Mouse (Mus musculus) Patski (cell line): ENCODE results near the gene Rccd1. TPM values are rescaled to one million over a fixed set of nuclear protein-coding genes. Genes with fewer than 3 reads are reported as not detected.
A peak's percentile ranks its signal among the peaks of the same experiment; 100 is the strongest.

ENCODE experiments used
- ATAC-seq: fragments of 100-300 bp; one replicate; pipeline ENCODE4 v1.8.0; 2021
- CTCF ChIA-PET: fragments of 350-600 bp; sonication (Branson Sonifier 250); formaldehyde crosslinking; loops from one replicate; lab custom pipeline; 2022; ENCODE audit warnings: inconsistent platforms; lab: Charles Lee
- POLR2A ChIA-PET: fragments of 350-600 bp; sonication (Branson Sonifier 250); formaldehyde crosslinking; loops from one replicate; lab custom pipeline; 2022; ENCODE audit warnings: antibody characterized with exemption, inconsistent platforms; lab: Charles Lee
- DNase-seq: peaks from one replicate; pipeline ENCODE4 v3.0.0-alpha.2; 2011; ENCODE audit warnings: low read depth, low spot score
- H3K27me3 ChIP-seq: fragments of 371-371 bp; one replicate; pipeline ENCODE4 v1.5.1; 2021
- CTCF ChIP-seq: fragments of 100-300 bp; IDR thresholded peaks from one replicate; pipeline ENCODE4 v1.5.1; 2021
- in situ Hi-C: fragments of 300-500 bp; cut with MboI; formaldehyde crosslinking; loops from 3 replicates; pipeline ENCODE4 v1.11.1; 2018; ENCODE audit warnings: low pct_unique_long_range_greater_than_20kb, mixed read lengths
- polyA plus RNA-seq: library from polyadenylated mRNA; unstranded; gene quantifications from one replicate; pipeline ENCODE4 v1.2.3, GENCODE M21; 2021

Gene Rccd1
- polyA plus RNA-seq, 1 experiment from 2014 or later: 11.5 TPM

- DNase-seq: no peak
- ChIA-PET POLR2A (interaction anchor here (0.6 to 2.0 kb wide), 2 partner anchors 9 to 11 kb away, joined by 3 to 5 read pairs; partner anchors contain the start of gene Ngrn), CTCF (interaction anchor here (0.7 to 1.9 kb wide), 3 partner anchors 19 to 136 kb away, joined by 3 to 5 read pairs (median 4); no protein-coding TSS in a partner anchor)
- in situ Hi-C loops: no loop called here
- no peaks in the 10 kb centered on the region for H3K27me3 ChIP-seq
- ATAC-seq: peak; percentile 44
- TF ChIP-seq CTCF: no peak
These were observed 54.5 kb downstream of the Rccd1 start for GRCm38 (mm10) chr7:80269751-80270255.

GRCm38 (mm10) chr7:80268897-80269750, 55.1 kb downstream of the Rccd1 start, which contains the start of gene Vps33b:
TSS of gene Vps33b (plus strand) at chr7:80269649.
- TF ChIP-seq CTCF: no peak
- CTCF ChIA-PET: interaction anchor here (0.7 to 1.9 kb wide), 5 partner anchors 14 to 135 kb away, joined by 3 to 5 read pairs (median 3); partner anchors contain the start of gene Ttll13
- ATAC-seq: peak; percentile 76
- POLR2A ChIA-PET: interaction anchor here (0.7 to 2.0 kb wide), 2 partner anchors 10 to 107 kb away, joined by 5 read pairs; no protein-coding TSS in a partner anchor
- no peaks in the 10 kb centered on the region for H3K27me3 ChIP-seq
- DNase-seq: peak; percentile 69
- in situ Hi-C loops: no loop called here

- CTCF ChIA-PET: no interaction called here
- no peak for TF ChIP-seq CTCF
- no peaks in the 10 kb centered on the region for H3K27me3 ChIP-seq
- in situ Hi-C loops: no loop called here
- ATAC-seq (no peak), DNase-seq (no peak)
- POLR2A ChIA-PET: no interaction called here
These were observed 56.5 kb downstream of the Rccd1 start for GRCm38 (mm10) chr7:80267764-80268163.

GRCm38 (mm10) chr7:80264606-80265005, 59.6 kb downstream of the Rccd1 start:
- ChIA-PET POLR2A (no interaction called here), CTCF (no interaction called here)
- H3K27me3 ChIP-seq: no peaks in the 10 kb centered on the region
- ATAC-seq: no peak
- DNase-seq: no peak
- no peak for TF ChIP-seq CTCF
- in situ Hi-C loops: no loop called here

- H3K27me3 ChIP-seq: no peaks in the 10 kb centered on the region
- ATAC-seq (peak; percentile 17), DNase-seq (no peak)
- ChIA-PET CTCF (interaction anchor here (1.0 to 1.5 kb wide), 5 partner anchors 15 to 145 kb away, joined by 3 to 7 read pairs (median 3); partner anchors contain the start of gene Ttll13), POLR2A (interaction anchor here (0.7 to 1.5 kb wide), 6 partner anchors 9 to 63 kb away, joined by 3 read pairs; no protein-coding TSS in a partner anchor)
- in situ Hi-C loops: no loop called here
- no peak for TF ChIP-seq CTCF
These were observed 62.8 kb downstream of the Rccd1 start for GRCm38 (mm10) chr7:80261372-80261990.

GRCm38 (mm10) chr7:80260625-80261371, 63.5 kb downstream of the Rccd1 start, which contains the start of gene Ngrn:
TSS of gene Ngrn (plus strand) at chr7:80261215.
- DNase-seq: no peak
- TF ChIP-seq CTCF: no peak
- in situ Hi-C loops: no loop called here
- no peaks in the 10 kb centered on the region for H3K27me3 ChIP-seq
- ChIA-PET CTCF (interaction anchor here (1.0 to 1.5 kb wide), 5 partner anchors 14 to 144 kb away, joined by 3 to 7 read pairs (median 3); partner anchors contain the start of gene Ttll13), POLR2A (interaction anchor here (0.8 to 1.5 kb wide), 5 partner anchors 8 to 63 kb away, joined by 3 read pairs; no protein-coding TSS in a partner anchor)
- ATAC-seq: peak; percentile 51

GRCm38 (mm10) chr7:80257706-80258105, 66.5 kb downstream of the Rccd1 start:
- in situ Hi-C loops: loop anchor here (5.0 kb wide), 1 partner anchor 115 kb away; no protein-coding TSS in a partner anchor
- ChIA-PET POLR2A (no interaction called here), CTCF (no interaction called here)
- ATAC-seq (no peak), DNase-seq (no peak)
- no peak for TF ChIP-seq CTCF
- no peaks in the 10 kb centered on the region for H3K27me3 ChIP-seq

GRCm38 (mm10) chr7:80255981-80256380, 68.3 kb downstream of the Rccd1 start:
- DNase-seq: no peak
- peak; percentile 72 for TF ChIP-seq CTCF
- POLR2A ChIA-PET: no interaction called here
- no peak for ATAC-seq
- CTCF ChIA-PET: interaction anchor here (0.6 to 1.8 kb wide), 9 partner anchors 10 to 117 kb away, joined by 3 to 9 read pairs (median 3); partner anchors contain the start of genes Ttll13 and Vps33b
- in situ Hi-C loops: loop anchor here (5.0 kb wide), 1 partner anchor 114 kb away; no protein-coding TSS in a partner anchor
- no peaks in the 10 kb centered on the region for H3K27me3 ChIP-seq

- DNase-seq (no peak), ATAC-seq (no peak)
- TF ChIP-seq CTCF: no peak
- CTCF ChIA-PET: no interaction called here
- POLR2A ChIA-PET: interaction anchor here (1.6 kb wide), 1 partner anchor 8 kb away, joined by 3 read pairs; the partner anchor contains the start of gene Ngrn
- H3K27me3 ChIP-seq: no peaks in the 10 kb centered on the region
- in situ Hi-C loops: no loop called here
These were observed 71.4 kb downstream of the Rccd1 start for GRCm38 (mm10) chr7:80252886-80253285.
